Mouse (Mus musculus) olfactory bulb, adult 2 months (tissue): ENCODE results near the gene Tspan14.

Experiments
- CTCF ChIP-seq: fragments of 200-500 bp; IDR thresholded peaks from 2 replicates; pipeline ENCODE4 v1.5.1; 2012; ENCODE audit warnings: low read depth, mild to moderate bottlenecking, low read length, moderate library complexity; ENCODE audit not compliant: insufficient read depth
- POLR2A ChIP-seq: fragments of 200-500 bp; IDR thresholded peaks from 2 replicates; pipeline ENCODE4 v1.6.1; 2012; ENCODE audit warnings: mild to moderate bottlenecking, low read depth, low read length, moderate library complexity; ENCODE audit not compliant: insufficient read depth

- no peak for TF ChIP-seq CTCF
- TF ChIP-seq POLR2A, result no peak
Measured at GRCm38 (mm10) chr14:40924378-40925113, 42.1 kb downstream of the Tspan14 start.
